Mouse (Mus musculus): Measurements from ENCODE around the gene Ltbp3. TPM values are rescaled to one million over a fixed set of nuclear protein-coding genes. Genes with fewer than 3 reads are reported as not detected.
A peak's percentile ranks its signal among the peaks of the same experiment; 100 is the strongest.

Gene Ltbp3
- polyA plus RNA-seq, 1 experiment from 2014 or later, result 4.6 TPM

DNA sequence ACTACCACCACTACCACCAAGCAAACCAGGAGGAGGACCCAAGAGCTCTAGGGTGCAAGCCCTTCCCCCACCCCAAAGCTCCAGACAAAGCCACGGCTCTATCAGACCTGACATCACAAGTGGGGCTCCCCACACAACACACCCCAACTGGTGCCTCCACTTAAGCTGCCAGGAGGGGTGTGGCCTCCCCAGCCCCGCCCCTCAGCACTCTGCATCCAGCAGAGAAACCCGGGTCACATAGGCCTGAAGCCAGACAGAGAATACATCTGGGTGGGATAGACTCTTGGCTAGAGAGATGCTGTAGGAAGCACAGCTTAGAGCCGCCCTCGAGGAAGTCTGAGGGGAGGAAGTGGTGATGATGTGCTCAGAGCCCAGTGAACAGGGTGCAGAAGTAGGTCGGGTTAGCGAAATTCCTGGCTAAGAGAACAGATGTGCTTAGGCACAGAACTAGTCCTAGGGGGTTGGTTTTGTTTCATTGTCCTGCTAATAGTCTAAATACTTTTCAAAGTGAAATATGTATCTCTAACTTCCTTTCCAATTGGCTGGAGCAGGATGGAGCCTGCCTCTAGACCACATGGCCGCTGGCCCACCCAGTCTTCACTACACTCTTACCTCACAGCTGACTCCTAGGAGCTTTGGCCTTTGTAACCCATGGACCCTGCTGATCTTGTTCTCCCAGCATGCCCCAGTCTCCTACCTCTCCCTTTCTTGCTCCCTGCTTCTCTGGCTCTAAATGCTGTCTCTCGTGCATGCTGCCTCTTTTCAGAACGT lies 35.7 kb upstream of the Ltbp3 start:
- Histone ChIP-seq H3K27me3 (ENCODE audit: control insufficient read depth, insufficient read depth, low read depth, low read length) (no peaks in the 10 kb centered on the region), H3K36me3 (ENCODE audit: control insufficient read depth, insufficient read depth) (peaks cover 66% of the 10 kb centered on the region), H3K9ac (ENCODE audit: low read depth, low read length) (peak overlapping the region; percentile 54)

DNA sequence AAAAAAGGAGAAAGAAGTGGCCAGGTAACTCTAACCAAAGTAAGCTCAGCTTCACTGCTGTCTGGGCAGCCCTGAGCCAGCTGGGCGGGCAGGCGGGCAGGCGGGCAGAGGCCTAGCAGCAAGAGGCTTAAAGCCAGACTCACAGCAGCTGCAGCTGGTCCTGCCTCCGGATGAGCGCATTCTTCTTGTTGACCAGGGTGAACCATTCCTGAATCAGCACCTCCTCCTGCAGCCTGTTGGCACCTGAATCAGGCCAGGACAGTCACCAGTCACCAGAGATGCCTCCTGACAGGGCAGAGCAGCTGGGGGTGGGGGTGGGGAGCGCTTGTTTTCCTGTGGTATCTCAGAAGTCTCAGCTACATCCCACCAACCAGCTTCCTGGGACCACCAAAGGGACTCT lies 30.6 kb upstream of the Ltbp3 start:
- Histone ChIP-seq H3K27ac (ENCODE audit: low read length) (no peak overlapping the region), H3K4me1 (ENCODE audit: control insufficient read depth, low read depth, low read length) (peaks cover 44% of the 10 kb centered on the region), H3K27me3 (ENCODE audit: control insufficient read depth, insufficient read depth, low read depth, low read length) (no peaks in the 10 kb centered on the region), H3K36me3 (ENCODE audit: control insufficient read depth, insufficient read depth) (peaks cover 86% of the 10 kb centered on the region), H3K9ac (ENCODE audit: low read depth, low read length) (no peak overlapping the region), H3K4me2 (ENCODE audit: low read depth, low read length) (no peak overlapping the region), H3K9me3 (replicated peaks; ENCODE audit: control insufficient read depth, low read length) (no peaks in the 10 kb centered on the region), H3K4me3 (ENCODE audit: low read depth, low read length) (no peak overlapping the region)
- WGBS (ENCODE audit: insufficient replicate concordance), result 97% methylated on average over 6 of the region's 6 CpGs
- no peak for ATAC-seq (ENCODE audit: low read depth)

More for the DNA sequence above, 35.7 kb upstream of the Ltbp3 start:
- 41% methylated on average over 10 of the region's 10 CpGs for WGBS (ENCODE audit: insufficient replicate concordance)
- Histone ChIP-seq H3K9me3 (replicated peaks; ENCODE audit: control insufficient read depth, low read length) (no peaks in the 10 kb centered on the region), H3K27ac (ENCODE audit: low read length) (peak overlapping the region; percentile 88), H3K4me3 (ENCODE audit: low read depth, low read length) (peak overlapping the region; percentile 32), H3K4me1 (ENCODE audit: control insufficient read depth, low read depth, low read length) (peaks cover 28% of the 10 kb centered on the region), H3K4me2 (ENCODE audit: low read depth, low read length) (peak overlapping the region; percentile 58)
- peak; percentile 77 for ATAC-seq (ENCODE audit: low read depth)

DNA sequence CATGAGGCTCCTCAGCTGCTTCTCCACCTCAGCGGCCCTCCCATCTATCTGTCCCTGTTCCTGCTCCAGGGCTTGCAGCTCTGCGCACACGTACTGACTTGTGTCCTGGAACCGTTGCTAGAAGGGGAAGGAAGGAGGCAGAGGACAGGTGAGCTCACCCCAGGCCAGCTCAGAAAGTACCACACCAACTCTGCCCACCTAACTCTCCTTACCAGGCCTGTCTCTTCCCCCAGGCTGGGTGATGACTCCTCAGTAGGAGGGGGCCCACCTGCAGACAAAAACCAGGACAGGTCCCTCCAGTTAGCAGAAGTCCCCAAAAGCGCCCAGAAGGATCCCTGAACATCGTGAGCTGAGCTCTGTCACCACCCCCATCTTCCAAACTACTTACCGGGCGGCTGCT lies 30.1 kb upstream of the Ltbp3 start:
- Histone ChIP-seq H3K27me3 (ENCODE audit: control insufficient read depth, insufficient read depth, low read depth, low read length) (no peaks in the 10 kb centered on the region), H3K36me3 (ENCODE audit: control insufficient read depth, insufficient read depth) (peaks cover 89% of the 10 kb centered on the region), H3K27ac (ENCODE audit: low read length) (no peak overlapping the region), H3K9me3 (replicated peaks; ENCODE audit: control insufficient read depth, low read length) (no peaks in the 10 kb centered on the region), H3K9ac (ENCODE audit: low read depth, low read length) (no peak overlapping the region), H3K4me3 (ENCODE audit: low read depth, low read length) (no peak overlapping the region), H3K4me1 (ENCODE audit: control insufficient read depth, low read depth, low read length) (peaks cover 43% of the 10 kb centered on the region), H3K4me2 (ENCODE audit: low read depth, low read length) (no peak overlapping the region)
- no peak for ATAC-seq (ENCODE audit: low read depth)
- WGBS (ENCODE audit: insufficient replicate concordance), result 94% methylated on average over 8 of the region's 8 CpGs

DNA sequence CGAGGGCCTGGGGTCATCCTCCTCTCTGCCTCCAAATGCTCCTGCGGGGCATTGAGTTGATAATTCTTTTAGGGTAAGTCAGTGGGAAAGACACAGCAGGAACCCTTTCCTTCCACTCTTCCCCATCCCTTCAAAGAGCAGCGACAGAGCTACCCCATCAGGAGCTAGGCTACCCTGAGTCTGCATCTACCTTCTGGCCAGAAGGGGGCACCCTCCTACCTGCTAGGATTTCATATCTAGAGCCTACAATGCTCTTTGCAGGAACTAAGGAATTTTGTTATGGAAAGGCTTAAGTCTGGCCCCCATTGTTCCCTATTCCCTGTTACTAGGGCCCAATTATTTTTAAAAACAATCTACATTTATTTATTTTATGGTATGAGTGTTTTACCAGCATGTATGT lies 29.5 kb upstream of the Ltbp3 start:
- H3K27me3 ChIP-seq (ENCODE audit: control insufficient read depth, insufficient read depth, low read depth, low read length), result no peaks in the 10 kb centered on the region
- H3K4me1 ChIP-seq (ENCODE audit: control insufficient read depth, low read depth, low read length), result peaks cover 43% of the 10 kb centered on the region
- H3K27ac ChIP-seq (ENCODE audit: low read length), result no peak overlapping the region
- no peak for ATAC-seq (ENCODE audit: low read depth)
- H3K9me3 ChIP-seq (replicated peaks; ENCODE audit: control insufficient read depth, low read length), result no peaks in the 10 kb centered on the region
- peaks cover 89% of the 10 kb centered on the region for H3K36me3 ChIP-seq (ENCODE audit: control insufficient read depth, insufficient read depth)
- no peak overlapping the region for H3K4me3 ChIP-seq (ENCODE audit: low read depth, low read length)
- H3K4me2 ChIP-seq (ENCODE audit: low read depth, low read length), result no peak overlapping the region
- H3K9ac ChIP-seq (ENCODE audit: low read depth, low read length), result no peak overlapping the region
- WGBS (ENCODE audit: insufficient replicate concordance), result 48% methylated on average over 3 of the region's 3 CpGs

DNA sequence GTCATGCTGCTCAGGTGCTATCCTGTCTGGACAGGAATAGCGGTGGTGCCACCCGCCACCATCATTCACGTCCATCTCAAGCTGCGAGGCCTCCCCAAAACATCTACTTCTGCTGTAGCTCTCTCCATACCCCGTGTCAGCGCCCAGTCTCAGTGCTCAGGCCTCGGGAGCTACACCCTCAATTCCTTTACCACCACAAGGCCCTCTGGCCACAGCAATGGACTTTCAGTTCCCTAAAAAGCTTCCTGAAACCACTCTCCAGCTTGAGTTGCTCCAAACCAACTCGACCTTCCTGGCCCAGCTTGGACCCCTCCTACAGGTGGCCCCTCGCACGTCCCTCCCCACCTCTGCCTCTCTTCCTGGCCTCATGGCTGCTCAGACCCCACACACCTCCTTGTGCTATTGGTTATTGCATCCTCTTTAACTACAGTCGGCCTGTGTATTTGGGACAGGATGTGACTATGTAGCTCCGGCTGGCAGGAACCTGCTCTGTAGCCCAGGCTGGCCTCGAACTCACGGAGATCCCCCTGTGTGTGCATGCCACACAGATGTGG lies 28.7 kb upstream of the Ltbp3 start:
- Histone ChIP-seq H3K27me3 (ENCODE audit: control insufficient read depth, insufficient read depth, low read depth, low read length) (no peaks in the 10 kb centered on the region), H3K36me3 (ENCODE audit: control insufficient read depth, insufficient read depth) (peaks cover 89% of the 10 kb centered on the region), H3K4me1 (ENCODE audit: control insufficient read depth, low read depth, low read length) (peaks cover 48% of the 10 kb centered on the region), H3K9me3 (replicated peaks; ENCODE audit: control insufficient read depth, low read length) (no peaks in the 10 kb centered on the region), H3K27ac (ENCODE audit: low read length) (0 out of 2 replicates have a peak overlapping the region, but pooled peaks have one; percentile 24), H3K4me3 (ENCODE audit: low read depth, low read length) (no peak overlapping the region), H3K9ac (ENCODE audit: low read depth, low read length) (no peak overlapping the region), H3K4me2 (ENCODE audit: low read depth, low read length) (no peak overlapping the region)
- ATAC-seq (ENCODE audit: low read depth), result no peak
- 76% methylated on average over 14 of the region's 14 CpGs for WGBS (ENCODE audit: insufficient replicate concordance)

DNA sequence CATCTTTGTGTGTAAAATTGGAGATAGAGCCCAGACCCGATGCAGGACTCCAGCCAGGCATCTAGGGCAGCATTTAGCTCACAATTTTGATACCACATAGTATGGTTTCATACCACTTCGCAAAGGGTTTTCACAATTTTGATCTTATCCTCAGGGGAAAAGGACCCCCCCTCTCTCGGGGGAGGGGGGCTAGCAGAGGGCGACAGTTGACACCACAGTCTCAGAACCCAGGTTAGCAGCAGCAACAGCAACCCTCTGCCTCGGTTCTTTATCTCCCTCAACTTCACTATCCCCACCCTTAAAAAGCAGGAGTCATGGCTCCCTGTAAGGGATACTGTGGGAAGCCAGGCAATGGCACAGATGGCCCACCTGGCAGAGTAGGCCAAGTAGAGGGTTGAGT lies 27.4 kb upstream of the Ltbp3 start:
- H3K4me3 ChIP-seq (ENCODE audit: low read depth, low read length), result 0 out of 2 replicates have a peak overlapping the region, but pooled peaks have one; percentile 11
- no peaks in the 10 kb centered on the region for H3K9me3 ChIP-seq (replicated peaks; ENCODE audit: control insufficient read depth, low read length)
- H3K36me3 ChIP-seq (ENCODE audit: control insufficient read depth, insufficient read depth), result peaks cover 91% of the 10 kb centered on the region
- WGBS (ENCODE audit: insufficient replicate concordance), result 54% methylated on average over 5 of the region's 5 CpGs
- no peaks in the 10 kb centered on the region for H3K27me3 ChIP-seq (ENCODE audit: control insufficient read depth, insufficient read depth, low read depth, low read length)
- peaks cover 56% of the 10 kb centered on the region for H3K4me1 ChIP-seq (ENCODE audit: control insufficient read depth, low read depth, low read length)
- no peak overlapping the region for H3K9ac ChIP-seq (ENCODE audit: low read depth, low read length)
- ATAC-seq (ENCODE audit: low read depth), result no peak
- H3K4me2 ChIP-seq (ENCODE audit: low read depth, low read length), result peak overlapping the region; percentile 13
- H3K27ac ChIP-seq (ENCODE audit: low read length), result peak overlapping the region; percentile 36

DNA sequence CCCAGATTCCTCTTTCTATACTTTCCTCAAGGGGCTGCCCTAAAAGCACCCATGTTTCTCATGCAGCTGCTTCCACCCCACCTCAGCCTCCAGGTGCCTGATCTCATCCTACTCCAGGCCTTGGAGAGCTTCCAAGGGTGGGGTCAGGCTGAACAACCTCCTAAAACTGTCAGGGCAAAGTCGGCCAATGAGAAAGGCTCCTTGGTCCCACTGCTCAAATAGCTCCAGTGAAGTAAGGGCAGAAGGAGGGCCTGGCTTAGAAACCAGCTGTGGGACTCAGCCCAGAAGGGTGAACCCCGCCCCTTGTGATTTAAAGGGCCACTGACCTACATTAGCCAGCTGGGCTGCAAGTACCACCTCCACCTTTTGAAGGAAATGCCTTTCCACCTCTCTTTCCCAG lies 27.0 kb upstream of the Ltbp3 start:
- H3K4me1 ChIP-seq (ENCODE audit: control insufficient read depth, low read depth, low read length), result peaks cover 56% of the 10 kb centered on the region
- peaks cover 90% of the 10 kb centered on the region for H3K36me3 ChIP-seq (ENCODE audit: control insufficient read depth, insufficient read depth)
- ATAC-seq (ENCODE audit: low read depth), result peak; percentile 60
- H3K9me3 ChIP-seq (replicated peaks; ENCODE audit: control insufficient read depth, low read length), result no peaks in the 10 kb centered on the region
- H3K27ac ChIP-seq (ENCODE audit: low read length), result peak overlapping the region; percentile 36
- H3K4me3 ChIP-seq (ENCODE audit: low read depth, low read length), result 0 out of 2 replicates have a peak overlapping the region, but pooled peaks have one; percentile 11
- 28% methylated on average over 2 of the region's 2 CpGs for WGBS (ENCODE audit: insufficient replicate concordance)
- no peaks in the 10 kb centered on the region for H3K27me3 ChIP-seq (ENCODE audit: control insufficient read depth, insufficient read depth, low read depth, low read length)
- H3K4me2 ChIP-seq (ENCODE audit: low read depth, low read length), result peak overlapping the region; percentile 13
- peak overlapping the region; percentile 23; the same call in 1 of the 2 replicates for H3K9ac ChIP-seq (ENCODE audit: low read depth, low read length)

DNA sequence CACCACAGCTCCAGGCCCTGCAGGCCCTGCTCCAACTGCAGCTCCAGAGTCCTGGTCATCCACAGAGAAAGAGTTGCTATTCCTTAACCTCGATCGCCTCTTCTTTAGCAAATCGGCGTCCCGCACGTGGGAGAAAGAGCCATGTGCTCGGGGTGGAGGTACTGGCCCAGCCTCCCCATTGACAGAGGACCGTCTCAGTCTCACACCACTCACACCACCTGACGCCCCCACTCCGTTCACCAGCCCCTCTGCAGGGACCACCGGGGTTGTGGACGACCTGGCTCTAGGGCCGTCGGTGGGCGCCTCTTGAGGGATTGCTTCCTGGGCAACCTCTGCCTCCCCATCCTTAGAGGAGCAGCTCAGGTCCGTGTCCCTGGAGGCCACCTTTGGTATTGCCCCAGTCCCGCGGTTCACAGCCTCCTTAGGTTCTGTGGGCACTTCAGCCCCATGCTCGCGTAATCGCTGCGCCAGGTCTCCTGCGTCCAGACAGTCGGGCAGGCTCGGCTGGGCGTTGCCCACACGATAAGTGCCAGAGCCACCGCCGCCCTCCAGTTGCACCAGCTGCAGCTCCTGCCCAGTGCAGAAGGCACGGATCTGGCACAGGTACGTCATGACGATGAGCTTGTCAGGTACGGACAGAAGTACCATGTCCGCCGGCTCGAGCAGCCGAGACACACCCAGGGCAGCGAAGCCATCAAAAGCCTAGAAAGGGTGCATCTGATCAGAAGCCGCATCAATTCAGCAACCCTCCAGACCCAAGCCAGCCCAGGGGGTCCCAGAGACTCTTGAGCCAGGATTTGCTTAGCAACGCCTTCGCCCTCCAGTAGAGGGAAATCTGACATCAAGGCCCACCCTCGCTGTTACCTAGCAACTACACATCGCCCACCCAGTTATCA lies 24.7 kb upstream of the Ltbp3 start:
- H3K27ac ChIP-seq (ENCODE audit: low read length), result no peak overlapping the region; the same call in 1 of the 2 replicates

More for the DNA sequence above, 24.7 kb upstream of the Ltbp3 start:
- Histone ChIP-seq H3K4me1 (ENCODE audit: control insufficient read depth, low read depth, low read length) (peaks cover 71% of the 10 kb centered on the region), H3K36me3 (ENCODE audit: control insufficient read depth, insufficient read depth) (peaks cover 91% of the 10 kb centered on the region), H3K9ac (ENCODE audit: low read depth, low read length) (no peak overlapping the region), H3K4me2 (ENCODE audit: low read depth, low read length) (0 out of 2 replicates have a peak overlapping the region, but pooled peaks have one; percentile 2), H3K27me3 (ENCODE audit: control insufficient read depth, insufficient read depth, low read depth, low read length) (no peaks in the 10 kb centered on the region), H3K4me3 (ENCODE audit: low read depth, low read length) (no peak overlapping the region), H3K9me3 (replicated peaks; ENCODE audit: control insufficient read depth, low read length) (no peaks in the 10 kb centered on the region)
- WGBS (ENCODE audit: insufficient replicate concordance), result 70% methylated on average over 43 of the region's 43 CpGs
- ATAC-seq (ENCODE audit: low read depth), result peak; percentile 53

Data from liver, embryonic 16.5 days (tissue).